Mouse (Mus musculus): ENCODE data around the gene Zfp579. TPM values are rescaled to one million over a fixed set of nuclear protein-coding genes. Genes with fewer than 3 reads are reported as not detected.

The Zfp579 gene
- polyA plus RNA-seq (2021) = 25.1 TPM

DNA sequence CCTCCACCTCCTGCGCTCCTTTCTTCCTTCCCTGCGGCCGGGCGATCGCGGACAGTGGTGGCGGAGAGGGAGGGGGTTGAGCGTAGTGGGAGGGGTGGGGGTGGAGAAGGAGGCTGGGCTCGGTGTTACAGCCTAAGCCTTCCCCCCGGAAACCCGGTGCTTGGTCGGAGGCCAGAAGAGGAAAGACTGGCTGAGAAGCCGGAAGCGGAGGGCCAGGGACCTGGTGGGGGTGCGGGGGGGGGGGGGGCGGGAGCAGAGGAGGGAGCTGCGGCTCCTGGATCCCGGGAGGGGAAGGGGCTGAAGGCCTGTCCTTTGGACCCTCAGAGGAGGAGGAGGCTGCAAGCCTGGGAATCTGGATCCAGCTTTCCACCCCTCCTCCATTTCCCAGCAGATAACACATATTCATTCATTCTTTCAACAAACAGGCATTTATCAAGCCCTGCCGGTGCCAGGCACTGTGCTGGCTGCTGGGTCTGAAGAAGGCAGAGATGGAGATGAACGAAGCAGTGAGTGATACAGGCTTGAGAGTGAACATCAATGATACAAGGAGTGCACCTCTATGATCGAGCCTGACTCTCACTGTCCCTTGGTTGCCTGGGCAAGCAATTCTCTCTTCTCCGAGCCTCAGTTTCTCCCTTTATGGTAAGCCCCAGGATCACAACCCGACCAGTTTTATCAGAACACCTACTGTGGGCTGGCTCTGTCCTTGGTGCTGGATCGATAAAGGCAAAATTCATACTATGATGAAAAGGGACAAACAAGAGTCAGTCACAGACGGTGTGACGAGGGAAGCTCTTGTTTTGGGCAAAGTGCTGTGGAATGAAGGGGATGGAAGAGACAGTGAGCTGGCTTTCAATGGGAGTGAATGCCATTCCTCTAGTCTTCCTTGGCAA, at the start of gene Zfp579:
Zfp579 (minus strand) TSS at position 156 of the 893 bp plus-strand sequence.
- ChIA-PET POLR2A (interaction anchor here (0.6 to 1.5 kb wide), 5 partner anchors 19 to 202 kb away, joined by 3 to 5 read pairs (median 4); partner anchors contain the start of genes Fiz1, Gm44973 and Zfp580), CTCF (interaction anchor here (0.9 to 1.5 kb wide), 5 partner anchors 10 to 64 kb away, joined by 3 to 7 read pairs (median 4); partner anchors contain the start of gene Zfp580)
- DNase-seq (ENCODE audit: low read depth, low spot score) = peak; percentile 61
- no peak for TF ChIP-seq CTCF (IDR thresholded peaks at IDR 0.05)
- in situ Hi-C loops (cut with MboI; ENCODE audit: low pct_unique_long_range_greater_than_20kb) = no loop called here
- no peaks in the 10 kb centered on the region for H3K27me3 ChIP-seq
- peak; percentile 53 for ATAC-seq

DNA sequence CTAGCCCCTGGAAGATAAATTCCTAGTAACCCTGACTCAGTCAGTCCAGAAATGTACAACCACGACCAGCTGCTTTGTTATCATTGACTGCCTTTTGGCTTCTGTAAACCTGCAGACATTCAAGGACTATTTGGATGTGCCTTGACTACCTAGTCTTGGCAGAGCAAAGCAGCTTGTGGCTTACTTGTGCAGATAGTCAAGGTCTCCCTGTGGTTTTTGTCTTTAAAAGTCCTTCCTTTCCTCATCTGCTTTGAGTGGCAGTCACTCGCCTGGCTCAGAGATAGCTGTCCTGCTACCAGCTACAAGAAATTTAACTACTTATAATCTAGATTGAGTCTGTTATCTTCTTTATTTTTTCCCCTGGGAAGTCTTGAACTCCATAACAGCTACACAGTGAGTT, 49.0 kb upstream of the Zfp579 start:
- CTCF ChIA-PET = interaction anchor here (1.0 kb wide), 1 partner anchor 11 kb away, joined by 3 read pairs; no protein-coding TSS in a partner anchor
- in situ Hi-C loops (cut with MboI; ENCODE audit: low pct_unique_long_range_greater_than_20kb) = loop anchor here (5.0 kb wide), 1 partner anchor 103 kb away; no protein-coding TSS in a partner anchor

DNA sequence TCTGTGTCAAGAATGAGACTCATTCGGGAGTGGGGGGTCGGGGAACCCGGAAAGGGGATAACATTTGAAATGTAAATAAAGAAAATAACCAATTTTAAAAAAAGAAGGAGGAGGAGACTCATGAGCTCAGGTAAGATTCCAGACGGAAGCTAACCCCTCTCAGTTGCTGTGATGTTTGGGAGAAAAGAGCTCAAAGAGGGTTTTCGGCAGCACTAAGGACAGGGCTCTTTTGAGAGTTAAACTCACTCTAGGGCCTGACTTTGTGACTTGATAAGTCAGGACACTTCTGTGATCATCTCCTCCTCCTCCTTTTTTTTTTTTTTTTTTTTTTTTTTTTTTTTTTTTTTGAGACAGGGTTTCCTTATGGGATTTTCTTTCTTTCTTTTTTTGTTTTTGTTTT, 43.0 kb upstream of the Zfp579 start:
- POLR2A ChIA-PET = interaction anchor here (1.5 to 3.4 kb wide), 3 partner anchors 12 to 23 kb away, joined by 5 to 15 read pairs (median 10); partner anchors contain the start of genes Ccdc106, Zfp580 and Zfp865
- DNase-seq (ENCODE audit: low read depth, low spot score) = no peak
- no peaks in the 10 kb centered on the region for H3K27me3 ChIP-seq
- no peak for TF ChIP-seq CTCF (IDR thresholded peaks at IDR 0.05)
- in situ Hi-C loops (cut with MboI; ENCODE audit: low pct_unique_long_range_greater_than_20kb) = no loop called here
- ATAC-seq = no peak
- CTCF ChIA-PET = no interaction called here

More for the DNA sequence above, 49.0 kb upstream of the Zfp579 start:
- POLR2A ChIA-PET = no interaction called here
- H3K27me3 ChIP-seq = no peaks in the 10 kb centered on the region
- no peak for DNase-seq (ENCODE audit: low read depth, low spot score)
- no peak for ATAC-seq
- no peak for TF ChIP-seq CTCF (IDR thresholded peaks at IDR 0.05)

DNA sequence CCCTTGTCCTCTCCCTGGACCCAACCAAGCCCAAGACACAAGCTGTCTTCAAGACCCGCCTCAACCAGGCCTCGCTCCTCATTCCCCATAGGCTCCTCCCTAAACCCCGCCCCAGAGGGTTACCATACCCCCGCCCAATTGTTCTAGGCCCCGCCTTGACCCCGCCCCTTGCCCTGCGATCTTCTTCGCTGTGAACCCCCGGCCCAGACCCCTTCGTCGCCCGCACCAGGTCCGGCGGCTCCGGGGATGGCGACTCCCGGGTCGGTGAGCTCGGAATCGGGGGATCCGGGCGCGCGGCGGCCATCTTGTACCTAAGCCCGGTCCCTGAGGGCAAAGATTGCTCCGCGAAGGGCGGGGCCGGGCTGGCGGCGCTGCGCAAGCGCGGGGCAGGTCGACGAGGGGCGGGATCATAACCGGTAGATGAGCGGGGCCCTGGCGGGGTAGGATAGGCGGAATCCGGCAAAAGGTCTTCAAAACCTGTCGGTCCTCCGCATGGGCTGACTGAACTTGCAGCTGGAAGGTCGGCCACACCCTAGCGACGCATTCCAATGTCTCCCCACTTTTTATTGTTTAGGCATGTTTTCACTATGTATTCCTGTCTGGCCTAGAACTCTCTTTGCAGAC, 42.3 kb upstream of the Zfp579 start, which contains the start of gene Zfp784:
Zfp784 (minus strand) TSS at position 338 of the 624 bp plus-strand sequence.
- ChIA-PET POLR2A (interaction anchor here (0.8 to 3.4 kb wide), 6 partner anchors 11 to 22 kb away, joined by 3 to 15 read pairs (median 4); partner anchors contain the start of genes Ccdc106, Zfp580 and Zfp865), CTCF (interaction anchor here (0.7 kb wide), 1 partner anchor 22 kb away, joined by 3 read pairs; no protein-coding TSS in a partner anchor)
- peak; percentile 97 for ATAC-seq
- no peak for DNase-seq (ENCODE audit: low read depth, low spot score)
- H3K27me3 ChIP-seq = no peaks in the 10 kb centered on the region
- in situ Hi-C loops (cut with MboI; ENCODE audit: low pct_unique_long_range_greater_than_20kb) = no loop called here
- TF ChIP-seq CTCF (IDR thresholded peaks at IDR 0.05) = no peak

DNA sequence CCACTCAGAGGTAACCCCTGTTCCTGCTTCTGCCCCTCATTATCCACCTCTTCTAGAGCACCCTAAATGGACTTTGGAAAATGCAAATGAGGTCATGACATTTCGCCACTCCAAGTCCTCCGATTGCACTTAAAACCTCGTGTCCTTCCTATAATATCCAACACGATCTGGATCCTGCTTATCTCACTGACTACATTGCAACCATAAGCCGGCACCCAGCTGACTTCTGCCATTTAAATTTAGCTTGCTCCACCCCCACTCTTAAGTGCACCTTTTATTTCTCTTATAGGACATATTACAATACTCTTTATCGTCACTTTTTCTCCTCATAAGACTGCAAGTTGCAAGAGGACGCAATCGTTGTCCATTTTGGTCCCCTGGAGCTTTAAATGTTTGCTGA, 41.5 kb upstream of the Zfp579 start:
- H3K27me3 ChIP-seq = no peaks in the 10 kb centered on the region
- DNase-seq (ENCODE audit: low read depth, low spot score) (no peak), ATAC-seq (no peak)
- ChIA-PET POLR2A (interaction anchor here (1.3 to 1.9 kb wide), 3 partner anchors 12 to 21 kb away, joined by 3 to 15 read pairs (median 5); partner anchors contain the start of genes Ccdc106 and Zfp865), CTCF (interaction anchor here (0.7 kb wide), 1 partner anchor 21 kb away, joined by 3 read pairs; no protein-coding TSS in a partner anchor)
- TF ChIP-seq CTCF (IDR thresholded peaks at IDR 0.05) = no peak
- in situ Hi-C loops (cut with MboI; ENCODE audit: low pct_unique_long_range_greater_than_20kb) = no loop called here

DNA sequence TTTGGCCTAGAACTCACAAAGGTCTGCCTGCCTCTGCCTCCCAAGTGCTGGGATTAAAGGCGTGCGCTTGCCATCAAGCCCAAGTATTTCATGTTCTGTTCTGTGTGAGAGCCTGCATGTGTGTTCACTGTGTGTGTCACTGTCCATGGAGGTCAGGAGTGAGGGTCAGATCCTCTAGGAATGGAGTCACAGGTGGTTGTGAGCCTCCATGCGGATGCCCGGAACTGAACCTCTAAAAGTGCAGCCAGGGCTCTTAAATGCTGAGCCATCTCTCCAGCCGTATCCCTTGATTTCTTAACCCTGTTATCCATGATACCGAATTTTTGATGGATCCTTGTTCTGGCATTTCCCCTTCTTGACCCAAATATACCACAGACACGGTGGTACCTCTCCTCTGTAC, 41.1 kb upstream of the Zfp579 start:
- CTCF ChIA-PET = no interaction called here
- POLR2A ChIA-PET = interaction anchor here (1.9 kb wide), 1 partner anchor 17 kb away, joined by 15 read pairs; the partner anchor contains the start of genes Ccdc106 and Zfp865
- TF ChIP-seq CTCF (IDR thresholded peaks at IDR 0.05) = no peak
- no peak for DNase-seq (ENCODE audit: low read depth, low spot score)
- ATAC-seq = no peak
- in situ Hi-C loops (cut with MboI; ENCODE audit: low pct_unique_long_range_greater_than_20kb) = no loop called here
- H3K27me3 ChIP-seq = no peaks in the 10 kb centered on the region

DNA sequence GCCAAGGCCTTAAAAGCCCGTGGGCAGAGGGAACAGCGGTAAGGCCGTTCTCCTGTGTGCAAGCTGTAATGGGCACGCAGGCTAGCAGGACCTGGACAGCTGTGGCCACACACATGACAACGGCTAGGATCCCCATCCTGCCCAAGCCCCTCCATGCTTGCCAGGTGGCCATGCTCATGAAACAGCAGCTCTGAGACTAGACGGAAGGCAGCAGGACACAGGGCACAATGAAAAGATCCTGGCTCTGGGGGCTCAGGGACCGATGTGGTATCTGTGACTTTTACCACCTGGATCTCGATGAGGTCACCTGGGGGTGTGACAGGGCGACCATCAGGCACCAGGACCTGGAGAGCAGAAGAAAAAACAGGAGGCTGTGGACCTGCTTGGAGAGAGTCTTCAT, 40.2 kb upstream of the Zfp579 start:
- ATAC-seq (no peak), DNase-seq (ENCODE audit: low read depth, low spot score) (no peak)
- ChIA-PET CTCF (no interaction called here), POLR2A (no interaction called here)
- in situ Hi-C loops (cut with MboI; ENCODE audit: low pct_unique_long_range_greater_than_20kb) = no loop called here
- no peak for TF ChIP-seq CTCF (IDR thresholded peaks at IDR 0.05)
- H3K27me3 ChIP-seq = no peaks in the 10 kb centered on the region

DNA sequence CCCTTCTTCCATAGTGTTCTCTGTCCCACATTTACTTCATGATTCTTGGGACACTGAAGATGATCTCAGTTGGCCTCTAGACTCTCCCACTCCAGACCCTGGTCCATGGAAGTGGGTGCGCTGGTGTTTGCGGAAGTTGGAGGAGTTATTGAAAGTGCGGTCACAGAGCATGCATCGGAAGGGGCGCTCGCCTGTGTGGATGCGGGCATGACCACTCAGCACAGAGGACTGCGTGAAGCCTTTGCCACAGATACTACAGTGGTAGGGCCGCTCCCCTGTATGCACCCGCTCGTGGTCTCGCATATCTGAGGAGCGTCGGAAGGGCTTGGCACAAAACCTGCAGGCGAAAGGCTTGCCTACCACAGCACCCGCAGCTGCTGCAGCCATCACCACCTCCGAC, 39.7 kb upstream of the Zfp579 start:
- CTCF ChIA-PET = no interaction called here
- no peak for TF ChIP-seq CTCF (IDR thresholded peaks at IDR 0.05)
- in situ Hi-C loops (cut with MboI; ENCODE audit: low pct_unique_long_range_greater_than_20kb) = no loop called here
- H3K27me3 ChIP-seq = no peaks in the 10 kb centered on the region
- ATAC-seq = no peak
- no peak for DNase-seq (ENCODE audit: low read depth, low spot score)
- POLR2A ChIA-PET = no interaction called here

DNA sequence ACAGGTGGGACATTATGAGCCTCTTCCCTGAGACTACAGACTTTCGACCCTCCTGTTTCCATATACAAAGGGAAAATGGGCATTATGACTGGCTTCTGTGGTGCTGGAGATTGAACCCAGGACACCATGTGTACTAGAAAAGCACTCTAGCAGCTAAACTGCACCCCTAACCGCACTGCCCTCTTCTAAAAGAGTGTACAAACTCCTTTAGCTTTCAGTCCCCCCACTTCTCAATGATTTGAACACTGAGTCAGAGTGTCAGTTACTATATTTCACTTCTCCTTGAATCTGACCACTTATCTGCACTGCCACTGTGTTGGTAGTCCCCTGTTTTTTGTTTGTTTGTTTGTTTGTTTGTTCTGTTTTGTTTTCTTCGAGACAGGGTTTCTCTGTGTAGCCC, 37.9 kb upstream of the Zfp579 start, which contains the start of gene 4632433K11Rik:
4632433K11Rik (plus strand) TSS at position 301 of the 400 bp plus-strand sequence.
- POLR2A ChIA-PET = interaction anchor here (1.1 kb wide), 1 partner anchor 13 kb away, joined by 3 read pairs; the partner anchor contains the start of genes Ccdc106 and Zfp865
- no peaks in the 10 kb centered on the region for H3K27me3 ChIP-seq
- no peak for TF ChIP-seq CTCF (IDR thresholded peaks at IDR 0.05)
- CTCF ChIA-PET = interaction anchor here (1.1 kb wide), 1 partner anchor 18 kb away, joined by 3 read pairs; the partner anchor contains the start of gene Zfp580
- ATAC-seq (no peak), DNase-seq (ENCODE audit: low read depth, low spot score) (no peak)
- in situ Hi-C loops (cut with MboI; ENCODE audit: low pct_unique_long_range_greater_than_20kb) = no loop called here

DNA sequence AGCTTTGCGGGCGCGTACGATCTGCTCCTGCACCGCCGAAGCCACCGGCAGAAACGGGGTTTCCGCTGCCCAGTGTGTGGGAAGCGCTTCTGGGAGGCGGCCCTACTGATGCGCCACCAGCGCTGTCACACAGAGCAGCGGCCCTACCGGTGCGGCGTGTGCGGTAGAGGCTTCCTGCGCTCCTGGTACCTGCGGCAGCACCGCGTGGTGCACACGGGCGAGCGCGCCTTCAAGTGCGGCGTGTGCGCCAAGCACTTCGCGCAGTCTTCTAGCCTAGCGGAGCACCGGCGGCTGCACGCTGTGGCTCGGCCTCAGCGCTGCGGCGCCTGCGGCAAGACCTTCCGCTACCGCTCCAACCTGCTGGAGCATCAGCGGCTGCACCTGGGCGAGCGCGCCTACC, 35.5 kb upstream of the Zfp579 start:
- CTCF ChIA-PET = no interaction called here
- POLR2A ChIA-PET = no interaction called here
- no peaks in the 10 kb centered on the region for H3K27me3 ChIP-seq
- no peak for TF ChIP-seq CTCF (IDR thresholded peaks at IDR 0.05)
- in situ Hi-C loops (cut with MboI; ENCODE audit: low pct_unique_long_range_greater_than_20kb) = no loop called here
- DNase-seq (ENCODE audit: low read depth, low spot score) (no peak), ATAC-seq (no peak)

Measured in Patski (cell line).